Comparison of ENCODE assay signal across 24 mouse cellular contexts in genomic region chr5:17881542-17881896, GRCm38 (mm10). TPM values are rescaled to one million over a fixed set of nuclear protein-coding genes. Genes with fewer than 3 reads are reported as not detected.
DNase-seq lines count a peak whose midpoint lies in the region; ATAC-seq and TF ChIP-seq lines count a peak whose summit lies in the region.
"Had no signal": no experiment of that assay in that cellular context is flagged by ENCODE, and none has a peak within 500 bp of the region (broad histone marks: within the 10 kb centered on the region; RNA-seq: fewer than 3 reads in every experiment).

No protein-coding gene starts in this region.

- no peaks in the 10 kb centered on the region for H3K27me3 ChIP-seq in heart, adult 2 months (ENCODE audit: control insufficient read depth, insufficient read depth, low read length)
- H3K27me3 ChIP-seq in heart, embryonic 15.5 days = no peaks in the 10 kb centered on the region
- H3K27me3 ChIP-seq: hindbrain, embryonic 13.5 days; neural tube, embryonic 13.5 days had no signal

- H3K9ac ChIP-seq in heart, adult 2 months (ENCODE audit: low read depth, low read length) = no peak overlapping the region
- H3K9ac ChIP-seq in heart, embryonic 15.5 days = no peak overlapping the region
- H3K9ac ChIP-seq: hindbrain, embryonic 13.5 days; liver, postnatal 0 days; neural tube, embryonic 13.5 days had no signal

- H3K36me3 ChIP-seq in heart, adult 2 months (ENCODE audit: control insufficient read depth, insufficient read depth, low read length) = peaks cover 48% of the 10 kb centered on the region
- no peaks in the 10 kb centered on the region for H3K36me3 ChIP-seq in heart, embryonic 15.5 days
- H3K36me3 ChIP-seq in macrophage (ENCODE audit: inconsistent target) = no peaks in the 10 kb centered on the region
- H3K36me3 ChIP-seq: hindbrain, embryonic 13.5 days; limb, embryonic 10.5 days; midbrain, embryonic 10.5 days; neural tube, embryonic 13.5 days had no signal

- no peak for DNase-seq in heart, adult 2 months
- no peak for DNase-seq in heart, postnatal 25 days (ENCODE audit: low spot score)
- DNase-seq in left cerebral cortex, postnatal 25 days (ENCODE audit: low spot score in 2 of 2) = no peak
- no peak for DNase-seq in urinary bladder, adult 18-20 months (ENCODE audit: low spot score in 2 of 2)
- DNase-seq: adrenal gland, adult 8-10 months; B cell, adult 2 months; cerebellum, adult 18-20 months; cerebellum, postnatal 14 days; layer of hippocampus, adult 9-11 months; liver, postnatal 0 days; thymus, adult 18-20 months; thymus, postnatal 36 days had no signal

- no peak for TF ChIP-seq CTCF in heart, adult 2 months (IDR thresholded peaks at IDR 0.05)

- 59% methylated on average over 2 of the region's 2 CpGs for WGBS in heart, adult 2 months
- 85% methylated on average over 2 of the region's 2 CpGs for WGBS in heart, embryonic 15.5 days
- 97% methylated on average over 2 of the region's 2 CpGs for WGBS in macrophage (ENCODE audit: missing documents)

- peaks cover 15% of the 10 kb centered on the region for H3K4me1 ChIP-seq in heart, adult 2 months (ENCODE audit: control insufficient read depth, insufficient read depth, low read length)
- peaks cover 14% of the 10 kb centered on the region for H3K4me1 ChIP-seq in brown adipose tissue, adult 24 weeks (ENCODE audit: control insufficient read depth, insufficient read depth, insufficient read length, low read length)
- peaks cover 11% of the 10 kb centered on the region; the same call in 1 of the 2 replicates for H3K4me1 ChIP-seq in heart, embryonic 15.5 days (replicated peaks)
- H3K4me1 ChIP-seq: hindbrain, embryonic 13.5 days; limb, embryonic 10.5 days; midbrain, embryonic 10.5 days; neural tube, embryonic 13.5 days had no signal

- intact Hi-C loops in heart, adult 2 months (cut with DNase I) = loop anchor here (5.0 kb wide), 2 partner anchors 101 to 121 kb away; no protein-coding TSS in a partner anchor
- intact Hi-C loops in heart, postnatal 25 days (cut with DNase I) = no loop called here
- intact Hi-C loops in left cerebral cortex, postnatal 25 days (cut with DNase I) = no loop called here

- TF ChIP-seq POLR2A in heart, adult 2 months (IDR thresholded peaks at IDR 0.05; ENCODE audit: insufficient read depth, low read depth, low read length) = no peak

- TF ChIP-seq EP300 in heart, adult 2 months (IDR thresholded peaks at IDR 0.05; ENCODE audit: insufficient read depth, low read depth, low read length) = no peak

- H3K27ac ChIP-seq in heart, adult 2 months = peak overlapping the region; percentile 87
- peak overlapping the region; percentile 87 for H3K27ac ChIP-seq in brown adipose tissue, adult 24 weeks (replicated peaks; ENCODE audit: low read depth, low read length)
- peak overlapping the region; percentile 69 for H3K27ac ChIP-seq in heart, embryonic 15.5 days
- peak overlapping the region; percentile 79 for H3K27ac ChIP-seq in macrophage
- H3K27ac ChIP-seq: hindbrain, embryonic 13.5 days; limb, embryonic 10.5 days; midbrain, embryonic 10.5 days; neural tube, embryonic 13.5 days had no signal

- no peaks in the 10 kb centered on the region; the same call in 1 of the 2 replicates for H3K79me2 ChIP-seq in heart, adult 2 months (replicated peaks; ENCODE audit: control insufficient read depth, insufficient read depth, low read length)
- H3K79me2 ChIP-seq in macrophage (ENCODE audit: inconsistent target) = no peaks in the 10 kb centered on the region

- no peak overlapping the region for H3K4me3 ChIP-seq in heart, adult 2 months
- no peak overlapping the region for H3K4me3 ChIP-seq in brown adipose tissue, adult 24 weeks (ENCODE audit: insufficient read depth, low read depth, low read length)
- no peak overlapping the region for H3K4me3 ChIP-seq in heart, embryonic 15.5 days
- no peak overlapping the region for H3K4me3 ChIP-seq in macrophage (ENCODE audit: inconsistent target)
- H3K4me3 ChIP-seq: hindbrain, embryonic 13.5 days; limb, embryonic 10.5 days; midbrain, embryonic 10.5 days; myocyte; neural tube, embryonic 13.5 days had no signal

- ATAC-seq in heart, embryonic 15.5 days (replicated peaks; ENCODE audit: insufficient number of reproducible peaks, insufficient read depth, low FRiP score, low read depth) = no peak
- ATAC-seq: activated CD4-positive, CD25-positive, alpha-beta regulatory T cell, adult 4 months; inflammation-experienced regulatory T-cells, adult 6 months; midbrain, embryonic 16.5 days had no signal

- H3K4me2 ChIP-seq in heart, embryonic 15.5 days = no peak overlapping the region
- H3K4me2 ChIP-seq: hindbrain, embryonic 13.5 days; neural tube, embryonic 13.5 days had no signal

- H3K9me3 ChIP-seq in heart, embryonic 15.5 days (replicated peaks) = no peaks in the 10 kb centered on the region
- H3K9me3 ChIP-seq: hindbrain, embryonic 13.5 days; limb, embryonic 10.5 days; midbrain, embryonic 10.5 days; neural tube, embryonic 13.5 days had no signal

RNA-seq across cellular contexts. Expression of gene Cd36, which starts 7.1 kb away (rescaled TPM):
- total RNA-seq in heart, adult 2 months (2021) = 1,000 to 10,000 TPM; 1,665 to 1,999 TPM
- 341 and 831 TPM in 2 replicates for polyA plus RNA-seq in heart, adult 2 months (2012; rRNA removed)
- 1,000 to 10,000 TPM; 1,501 to 1,670 TPM for total RNA-seq in heart, postnatal 25 days (2021)
- 1,463 and 1,631 TPM in 2 replicates for polyA plus RNA-seq in brown adipose tissue, adult 24 weeks (2012; ENCODE audit: insufficient read depth, insufficient read length, missing spikeins)
- 125 and 164 TPM in 2 replicates for polyA plus RNA-seq in heart, embryonic 15.5 days (2015; fragmentation: Nextera tagmentation; extraction: Ambion mirVana)
- 100 to 1,000 TPM in 8 of 26 experiments, 10 to 100 TPM in 17, 1 to 10 TPM in 1; 9.6 to 358 (median 52.5) TPM for total RNA-seq in macrophage (2018; cell fraction: chromatin; rRNA removed)
- 100 to 1,000 TPM in 25 of 26 experiments, 10 to 100 TPM in 1; 65.8 to 754 (median 283) TPM for total RNA-seq in macrophage (2018; cell fraction: cytosol; rRNA removed)
- total RNA-seq in macrophage (2018; cell fraction: nucleus; rRNA removed) = 1,000 to 10,000 TPM in 1 of 26 experiments, 100 to 1,000 TPM in 15, 10 to 100 TPM in 10; 47.4 to 1,012 (median 148) TPM
- polyA plus RNA-seq in macrophage (2018) = 128 to 1,439 TPM (median 932 TPM) in 3 replicates
- 1 to 10 TPM; 2.2 to 2.7 TPM for total RNA-seq in left cerebral cortex, postnatal 25 days (2021)
- total RNA-seq: granulocyte monocyte progenitor cell, adult 5-6 weeks had no signal
